Mouse (Mus musculus): ENCODE measurements around the gene Snap23. TPM values are rescaled to one million over a fixed set of nuclear protein-coding genes. Genes with fewer than 3 reads are reported as not detected.
A peak's percentile ranks its signal among the peaks of the same experiment; 100 is the strongest.

Snap23 gene
- total RNA-seq, 2 experiments from 2014 or later = 15.9 to 24.3 TPM

GRCm38 (mm10) chr2:120631521-120631920 is 64.0 kb downstream of the Snap23 start:
- no peak for DNase-seq (ENCODE audit: low spot score in 2 of 2)
- intact Hi-C loops (cut with DNase I) = no loop called here

GRCm38 (mm10) chr2:120631957-120632356 is 64.5 kb downstream of the Snap23 start:
- intact Hi-C loops (cut with DNase I) = no loop called here
- DNase-seq (ENCODE audit: low spot score in 2 of 2) = peak in 1 of 2 experiments; percentile 43

GRCm38 (mm10) chr2:120640835-120641234 is 73.4 kb downstream of the Snap23 start:
- no peak for DNase-seq (ENCODE audit: low spot score in 2 of 2)
- intact Hi-C loops (cut with DNase I) = no loop called here

- DNase-seq (ENCODE audit: low spot score in 2 of 2) = peak in 1 of 2 experiments; percentile 30
- intact Hi-C loops (cut with DNase I) = no loop called here
These were observed 76.4 kb downstream of the Snap23 start for GRCm38 (mm10) chr2:120643836-120644235.

GRCm38 (mm10) chr2:120646777-120647176 is 79.3 kb downstream of the Snap23 start:
- no peak for DNase-seq (ENCODE audit: low spot score in 2 of 2)
- intact Hi-C loops (cut with DNase I) = no loop called here

Other genes starting within 250 kb of the Snap23 start
- gene Vps39, start 214.5 kb upstream of the Snap23 start, total RNA-seq (2021) = 10 to 100 TPM; 68.7 to 69.9 TPM
- 10 to 100 TPM; 12.6 to 15.7 TPM for gene Ganc, start 163.8 kb upstream of the Snap23 start, total RNA-seq (2021)
- gene Tmem87a, start 163.6 kb upstream of the Snap23 start, total RNA-seq (2021) = 10 to 100 TPM; 41.3 to 44.4 TPM
- gene Capn3, start 111.7 kb upstream of the Snap23 start, total RNA-seq (2021) = 1 to 10 TPM; 5.8 to 6.7 TPM
- 100 to 1,000 TPM; 148 to 150 TPM for gene Zfp106, start 3.8 kb upstream of the Snap23 start, total RNA-seq (2021)
- gene Haus2, start 41.7 kb downstream of the Snap23 start, total RNA-seq (2021) = 10 to 100 TPM; 14.8 to 15.6 TPM
- 10 to 100 TPM; 40.6 to 46.8 TPM for gene Lrrc57, start 41.8 kb downstream of the Snap23 start, total RNA-seq (2021)
- 1 to 10 TPM; 7.1 to 9.3 TPM for gene Stard9, start 61.5 kb downstream of the Snap23 start, total RNA-seq (2021)

Data from left cerebral cortex, postnatal 25 days (tissue).